Mouse (Mus musculus) heart, embryonic 13.5 days (tissue): ENCODE data around the gene Rcn1. TPM values are rescaled to one million over a fixed set of nuclear protein-coding genes. Genes with fewer than 3 reads are reported as not detected.

Source experiments
- ATAC-seq: fragments of 200-750 bp; cut with Nextera tagmentation; 2 replicates; pipeline ENCODE4 v1.8.0; 2017; ENCODE audit warnings: moderate TSS enrichment; ENCODE audit not compliant: insufficient number of reproducible peaks, low FRiP score, low TSS enrichment; ENCODE audit errors: extremely low read depth
- H3K27ac ChIP-seq: fragments of 300-500 bp; sonication (generic); replicated peaks from 2 replicates; pipeline ENCODE4 v1.5.1; 2015; ENCODE audit warnings: moderate library complexity, mild to moderate bottlenecking, inconsistent platforms
- H3K27me3 ChIP-seq: fragments of 300-500 bp; sonication (generic); replicated peaks from 2 replicates; pipeline ENCODE4 v1.6.1; 2015; ENCODE audit warnings: mild to moderate bottlenecking, inconsistent platforms
- H3K36me3 ChIP-seq: fragments of 300-500 bp; sonication (generic); 2 replicates; pipeline ENCODE4 v1.6.1; 2015; ENCODE audit warnings: mild to moderate bottlenecking, inconsistent platforms
- H3K4me1 ChIP-seq: fragments of 300-500 bp; sonication (generic); 2 replicates; pipeline ENCODE4 v1.6.1; 2015; ENCODE audit warnings: inconsistent platforms
- H3K4me2 ChIP-seq: fragments of 300-500 bp; sonication (generic); 2 replicates; pipeline ENCODE4 v1.6.1; 2015; ENCODE audit warnings: inconsistent platforms, mild to moderate bottlenecking, moderate library complexity
- H3K4me3 ChIP-seq: fragments of 300-500 bp; sonication (generic); 2 replicates; pipeline ENCODE4 v1.5.1; 2015; ENCODE audit warnings: moderate library complexity, mild to moderate bottlenecking, inconsistent platforms
- H3K9ac ChIP-seq: fragments of 300-500 bp; sonication (generic); 2 replicates; pipeline ENCODE4 v1.6.1; 2015; ENCODE audit warnings: inconsistent platforms, mild to moderate bottlenecking, moderate library complexity
- H3K9me3 ChIP-seq: fragments of 300-500 bp; sonication (generic); 2 replicates; pipeline ENCODE4 v1.6.1; 2016; ENCODE audit warnings: inconsistent platforms
- WGBS: fragments of 180-500 bp; shearing (Covaris S2); methylation state at CpG from one replicate; pipeline ENCODE4 v1.1.7; 2015; ENCODE audit warnings: mixed read lengths; 5-methylcytosine and 5-hydroxymethylcytosine counted together
- polyA plus RNA-seq: library from polyadenylated mRNA; unstranded; fragments of >200 nt; fragmentation: Nextera tagmentation; extraction: Ambion mirVana; gene quantifications from 2 replicates; pipeline ENCODE4 v1.2.1, GENCODE M21; 2015

Rcn1 gene
- polyA plus RNA-seq, 1 experiment from 2014 or later: 157 TPM

GRCm38 (mm10) chr2:105375261-105375660 is 23.9 kb downstream of the Rcn1 start:
- H3K27me3 ChIP-seq: 0 out of 2 replicates have a peak, but pooled peaks cover 17% of the 10 kb centered on the region
- no peak overlapping the region for H3K4me3 ChIP-seq
- H3K4me1 ChIP-seq: peaks cover 9% of the 10 kb centered on the region
- H3K27ac ChIP-seq: no peak overlapping the region
- no peak overlapping the region for H3K4me2 ChIP-seq
- WGBS: 80% methylated on average over 7 of the region's 7 CpGs
- no peaks in the 10 kb centered on the region for H3K9me3 ChIP-seq
- no peak for ATAC-seq
- no peaks in the 10 kb centered on the region for H3K36me3 ChIP-seq
- H3K9ac ChIP-seq: no peak overlapping the region

GRCm38 (mm10) chr2:105373658-105374057 is 25.5 kb downstream of the Rcn1 start:
- 80% methylated on average over 11 of the region's 11 CpGs for WGBS
- Histone ChIP-seq H3K36me3 (no peaks in the 10 kb centered on the region), H3K27ac (no peak overlapping the region), H3K27me3 (0 out of 2 replicates have a peak, but pooled peaks cover 19% of the 10 kb centered on the region), H3K4me3 (no peak overlapping the region), H3K9me3 (no peaks in the 10 kb centered on the region), H3K4me1 (peaks cover 9% of the 10 kb centered on the region), H3K4me2 (no peak overlapping the region), H3K9ac (no peak overlapping the region)
- ATAC-seq: no peak

DNA sequence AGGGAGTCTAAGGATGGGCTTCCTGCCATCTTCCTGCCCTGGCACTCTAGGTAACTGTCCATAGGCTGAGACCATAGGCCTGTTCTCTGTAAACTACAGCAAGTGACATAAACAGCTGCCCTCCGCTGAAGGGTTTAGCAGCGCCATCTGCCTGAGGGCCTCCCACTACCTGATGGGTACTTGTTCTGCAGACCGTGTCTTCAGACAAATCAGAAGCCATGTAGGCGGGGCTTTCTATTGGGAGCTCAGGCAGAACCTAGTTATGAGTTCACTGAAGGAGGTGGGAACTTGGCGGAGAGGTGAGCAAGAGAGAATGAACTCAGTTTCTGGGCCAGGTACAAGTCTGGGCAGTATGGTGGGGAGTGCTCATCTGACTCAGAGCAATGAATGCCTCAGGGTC is 26.4 kb downstream of the Rcn1 start:
- Histone ChIP-seq H3K4me1 (peaks cover 9% of the 10 kb centered on the region), H3K36me3 (no peaks in the 10 kb centered on the region), H3K9ac (no peak overlapping the region), H3K9me3 (no peaks in the 10 kb centered on the region), H3K27me3 (0 out of 2 replicates have a peak, but pooled peaks cover 19% of the 10 kb centered on the region), H3K4me3 (no peak overlapping the region), H3K27ac (no peak overlapping the region), H3K4me2 (no peak overlapping the region)
- WGBS: 81% methylated on average over 5 of the region's 5 CpGs
- ATAC-seq: no peak

DNA sequence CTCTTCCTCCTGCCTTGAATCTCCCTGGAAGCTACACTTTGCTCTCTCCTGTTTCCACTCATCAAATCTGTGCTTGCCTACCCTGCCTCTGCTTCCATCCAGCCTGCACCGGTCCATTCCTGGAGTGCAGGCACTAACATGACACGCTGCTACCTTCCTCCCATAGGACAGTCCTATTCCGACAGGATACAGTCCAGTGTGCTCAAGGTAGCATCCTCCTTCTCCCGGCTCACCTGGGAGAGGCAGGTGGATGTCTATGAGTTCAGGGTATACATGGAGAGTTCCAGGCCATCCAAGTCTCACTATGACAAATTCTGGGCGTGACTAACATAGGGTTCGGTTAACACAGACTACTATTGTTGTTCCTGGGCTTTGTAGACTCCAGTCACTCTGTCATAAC is 27.0 kb downstream of the Rcn1 start:
- no peak for ATAC-seq
- H3K4me3 ChIP-seq: no peak overlapping the region
- H3K9ac ChIP-seq: no peak overlapping the region
- H3K9me3 ChIP-seq: no peaks in the 10 kb centered on the region
- WGBS: 87% methylated on average over 6 of the region's 6 CpGs
- no peak overlapping the region for H3K27ac ChIP-seq
- H3K36me3 ChIP-seq: no peaks in the 10 kb centered on the region
- H3K4me1 ChIP-seq: peaks cover 9% of the 10 kb centered on the region
- 0 out of 2 replicates have a peak, but pooled peaks cover 19% of the 10 kb centered on the region for H3K27me3 ChIP-seq
- no peak overlapping the region for H3K4me2 ChIP-seq

GRCm38 (mm10) chr2:105370698-105371097 is 28.4 kb downstream of the Rcn1 start:
- peak overlapping the region; percentile 69 for H3K4me2 ChIP-seq
- H3K4me1 ChIP-seq: peaks cover 9% of the 10 kb centered on the region
- peaks cover 23% of the 10 kb centered on the region; the same call in 1 of the 2 replicates for H3K27me3 ChIP-seq
- no peaks in the 10 kb centered on the region for H3K9me3 ChIP-seq
- no peak for ATAC-seq
- no peak overlapping the region for H3K27ac ChIP-seq
- H3K36me3 ChIP-seq: no peaks in the 10 kb centered on the region
- peak overlapping the region; percentile 39 for H3K4me3 ChIP-seq
- H3K9ac ChIP-seq: peak overlapping the region; percentile 61; the same call in 1 of the 2 replicates
- 20% methylated on average over 14 of the region's 14 CpGs for WGBS

GRCm38 (mm10) chr2:105370240-105370639 is 28.9 kb downstream of the Rcn1 start:
- 18% methylated on average over 10 of the region's 10 CpGs for WGBS
- Histone ChIP-seq H3K27me3 (peaks cover 24% of the 10 kb centered on the region; the same call in 1 of the 2 replicates), H3K9ac (peak overlapping the region; percentile 61), H3K36me3 (no peaks in the 10 kb centered on the region), H3K4me2 (peak overlapping the region; percentile 69), H3K4me1 (peaks cover 9% of the 10 kb centered on the region), H3K4me3 (peak overlapping the region; percentile 39), H3K9me3 (no peaks in the 10 kb centered on the region), H3K27ac (no peak overlapping the region)
- ATAC-seq: no peak

GRCm38 (mm10) chr2:105367623-105368022 is 31.5 kb downstream of the Rcn1 start:
- Histone ChIP-seq H3K4me3 (no peak overlapping the region), H3K27ac (no peak overlapping the region), H3K27me3 (peaks cover 19% of the 10 kb centered on the region; the same call in 1 of the 2 replicates), H3K9ac (no peak overlapping the region), H3K9me3 (no peaks in the 10 kb centered on the region), H3K4me2 (no peak overlapping the region), H3K4me1 (peaks cover 9% of the 10 kb centered on the region), H3K36me3 (no peaks in the 10 kb centered on the region)
- 30% methylated on average over 4 of the region's 4 CpGs for WGBS
- ATAC-seq: no peak

DNA sequence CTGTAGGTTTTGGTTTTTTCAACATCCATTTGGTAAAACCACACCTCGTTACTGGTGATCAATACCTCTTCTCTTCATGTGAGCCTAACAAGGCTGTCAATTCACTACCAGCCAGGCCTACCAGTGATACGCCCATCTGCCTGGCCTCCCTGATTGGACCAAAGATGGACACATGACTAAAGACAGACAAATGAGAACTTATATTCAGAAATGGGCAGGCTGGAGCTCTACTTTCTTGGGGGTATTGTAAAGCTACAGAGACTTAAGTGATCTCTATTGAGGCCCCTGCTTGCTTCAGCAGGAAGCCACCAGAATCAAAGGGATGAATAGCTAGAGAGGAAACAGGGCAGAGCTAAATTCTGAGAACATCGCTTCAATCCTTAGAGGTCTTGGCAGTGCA is 41.1 kb downstream of the Rcn1 start:
- Histone ChIP-seq H3K36me3 (no peaks in the 10 kb centered on the region), H3K9ac (no peak overlapping the region), H3K9me3 (no peaks in the 10 kb centered on the region), H3K27ac (no peak overlapping the region), H3K4me1 (peaks cover 19% of the 10 kb centered on the region), H3K4me3 (no peak overlapping the region), H3K4me2 (no peak overlapping the region), H3K27me3 (no peaks in the 10 kb centered on the region; the same call in 1 of the 2 replicates)
- 81% methylated on average over 3 of the region's 3 CpGs for WGBS
- ATAC-seq: no peak

- Histone ChIP-seq H3K27ac (no peak overlapping the region), H3K4me3 (no peak overlapping the region), H3K9ac (no peak overlapping the region), H3K4me2 (no peak overlapping the region), H3K4me1 (peaks cover 19% of the 10 kb centered on the region), H3K9me3 (no peaks in the 10 kb centered on the region), H3K27me3 (no peaks in the 10 kb centered on the region; the same call in 1 of the 2 replicates), H3K36me3 (no peaks in the 10 kb centered on the region)
- WGBS: 39% methylated on average over 5 of the region's 5 CpGs
- no peak for ATAC-seq
These were observed 42.3 kb downstream of the Rcn1 start for GRCm38 (mm10) chr2:105356791-105357190.

DNA sequence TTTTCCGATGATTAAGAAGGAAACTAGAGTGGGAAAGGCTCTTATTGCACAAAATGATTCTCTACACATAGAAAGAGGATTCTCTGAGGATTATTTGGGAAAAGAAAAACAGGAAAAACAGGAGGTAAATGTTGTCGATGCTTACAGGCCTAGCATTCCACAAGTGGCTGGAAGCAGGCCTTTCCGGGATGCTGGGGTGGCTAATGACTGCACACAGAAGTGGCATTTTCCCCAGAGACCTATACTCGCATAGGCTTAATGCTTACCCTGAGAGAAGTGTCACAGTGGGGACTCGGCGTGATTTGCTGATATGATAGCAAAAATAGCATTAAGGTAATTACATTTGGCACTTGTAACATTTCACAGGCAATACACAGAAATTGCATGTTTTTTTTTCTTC is 50.2 kb downstream of the Rcn1 start:
- H3K9ac ChIP-seq: no peak overlapping the region
- H3K4me3 ChIP-seq: no peak overlapping the region
- peaks cover 16% of the 10 kb centered on the region for H3K4me1 ChIP-seq
- no peak overlapping the region for H3K4me2 ChIP-seq
- H3K27me3 ChIP-seq: no peaks in the 10 kb centered on the region
- no peak overlapping the region for H3K27ac ChIP-seq
- no peaks in the 10 kb centered on the region for H3K9me3 ChIP-seq
- no peaks in the 10 kb centered on the region for H3K36me3 ChIP-seq
- no peak for ATAC-seq
- WGBS: 62% methylated on average over 6 of the region's 6 CpGs

- Histone ChIP-seq H3K9ac (no peak overlapping the region), H3K9me3 (no peaks in the 10 kb centered on the region), H3K27ac (no peak overlapping the region), H3K4me1 (peaks cover 9% of the 10 kb centered on the region), H3K36me3 (no peaks in the 10 kb centered on the region), H3K4me3 (no peak overlapping the region), H3K4me2 (no peak overlapping the region), H3K27me3 (peaks cover 15% of the 10 kb centered on the region; the same call in 1 of the 2 replicates)
- ATAC-seq: no peak
- 54% methylated on average over 3 of the region's 3 CpGs for WGBS
These were observed 59.1 kb downstream of the Rcn1 start for GRCm38 (mm10) chr2:105339993-105340392.

DNA sequence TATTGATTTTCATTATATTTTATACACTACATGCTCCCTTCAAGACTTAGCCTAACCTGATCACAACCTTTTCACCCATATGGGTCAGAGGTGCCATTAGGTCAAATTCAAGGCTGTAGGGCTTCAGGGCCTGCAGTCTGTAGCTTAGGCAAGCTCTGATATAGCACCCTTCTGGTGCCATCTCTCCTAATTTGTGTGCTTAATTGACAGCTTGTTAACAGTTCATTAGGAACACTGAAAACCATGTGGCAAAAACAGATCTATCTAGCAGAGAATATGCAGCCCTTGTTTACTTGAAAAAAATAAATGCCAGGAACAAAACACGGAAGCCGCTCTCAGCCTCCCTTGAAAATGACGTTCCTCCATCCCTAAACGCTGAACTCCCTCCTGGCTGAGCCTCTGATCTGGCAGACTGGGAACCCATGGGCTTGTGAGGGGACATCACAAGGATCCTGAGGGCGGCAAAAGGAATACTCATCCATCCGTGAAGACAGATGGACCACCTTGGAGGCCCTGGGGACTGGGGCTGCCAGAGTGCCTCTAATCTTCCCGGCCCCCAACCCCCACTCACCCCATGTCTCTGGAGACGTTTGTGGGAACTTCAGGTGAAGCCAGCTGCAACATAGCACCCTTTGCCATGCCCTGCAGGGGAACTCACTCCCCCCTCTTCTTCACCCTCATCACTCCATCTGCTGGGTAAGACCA is 61.8 kb downstream of the Rcn1 start:
- no peak overlapping the region for H3K27ac ChIP-seq
- no peaks in the 10 kb centered on the region for H3K9me3 ChIP-seq
- H3K4me3 ChIP-seq: no peak overlapping the region
- ATAC-seq: no peak
- H3K27me3 ChIP-seq: peaks cover 25% of the 10 kb centered on the region; the same call in 1 of the 2 replicates
- 41% methylated on average over 8 of the region's 8 CpGs for WGBS
- no peaks in the 10 kb centered on the region for H3K36me3 ChIP-seq
- H3K9ac ChIP-seq: no peak overlapping the region
- no peak overlapping the region for H3K4me2 ChIP-seq
- peaks cover 11% of the 10 kb centered on the region for H3K4me1 ChIP-seq
